Mouse (Mus musculus): ENCODE measurements around the gene Inhba.

The Inhba gene

DNA sequence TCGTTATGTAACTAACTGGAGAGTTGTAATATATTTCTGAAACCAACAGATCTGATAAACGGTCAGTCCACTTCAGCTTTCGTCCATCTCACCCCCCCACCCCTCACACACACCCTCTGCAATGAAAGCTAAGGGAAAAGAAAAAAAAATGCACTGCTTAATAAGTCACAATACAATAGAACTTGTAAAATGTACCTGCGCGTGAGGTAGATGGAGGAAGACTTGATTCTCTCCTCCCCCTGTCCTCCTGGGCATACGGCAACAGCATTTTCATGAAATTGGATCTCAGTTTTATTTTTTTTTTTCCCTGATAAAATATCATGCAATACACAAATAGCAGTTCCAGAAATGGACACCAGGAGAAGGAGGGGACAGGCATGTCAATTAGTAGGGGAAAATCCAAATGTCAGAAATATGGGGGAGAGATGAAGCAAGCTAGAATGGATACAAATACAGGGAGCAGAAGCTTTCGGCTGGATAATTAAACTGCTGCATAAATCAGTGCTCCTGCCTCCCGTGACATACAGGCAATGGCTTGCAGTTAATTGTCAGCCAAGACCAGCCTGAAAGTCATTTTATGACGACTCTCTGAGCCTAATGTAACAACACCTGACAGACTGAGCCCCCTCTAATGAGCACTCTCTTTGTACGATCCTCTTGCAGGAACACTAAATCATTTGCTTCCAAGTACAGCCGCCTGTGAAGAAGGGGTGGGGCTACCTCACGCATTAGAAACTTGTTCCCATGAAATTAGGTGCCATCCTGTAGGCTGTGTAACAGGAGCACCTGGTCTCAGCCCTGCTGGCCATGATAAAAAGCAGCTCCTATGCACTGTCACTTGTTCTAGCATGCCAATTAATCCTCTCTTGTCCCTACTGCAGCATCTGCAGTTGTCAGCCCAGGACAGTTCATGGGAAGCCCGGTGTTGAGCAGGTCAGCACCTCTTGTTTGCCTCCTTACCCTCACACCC is 11.7 kb downstream of the Inhba start:
- no peak for DNase-seq (ENCODE audit: low read depth, low spot score)

- no peak for DNase-seq (ENCODE audit: low read depth, low spot score)
Measured at GRCm38 (mm10) chr13:16030557-16031057, 19.0 kb downstream of the Inhba start.

DNA sequence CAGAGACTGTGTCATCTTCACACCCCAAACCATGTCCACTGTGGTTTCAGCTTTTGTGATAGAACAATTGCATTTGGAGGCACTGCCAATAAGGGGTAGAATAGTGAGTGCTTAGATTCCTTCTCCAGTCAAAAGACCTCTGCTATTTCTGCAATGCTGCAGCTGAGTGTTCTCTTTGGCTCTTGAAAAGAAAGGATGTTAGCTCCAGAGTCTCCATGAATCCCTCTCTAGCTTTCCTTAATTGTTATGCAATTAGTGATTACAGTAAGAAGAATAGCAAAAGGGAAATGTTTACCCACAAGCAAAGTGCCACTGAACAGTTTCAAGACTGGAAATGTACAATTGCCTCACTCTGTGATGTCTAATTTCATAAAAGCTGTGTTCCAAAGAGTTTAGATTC is 20.8 kb downstream of the Inhba start:
- DNase-seq (ENCODE audit: low read depth, low spot score), result no peak

DNA sequence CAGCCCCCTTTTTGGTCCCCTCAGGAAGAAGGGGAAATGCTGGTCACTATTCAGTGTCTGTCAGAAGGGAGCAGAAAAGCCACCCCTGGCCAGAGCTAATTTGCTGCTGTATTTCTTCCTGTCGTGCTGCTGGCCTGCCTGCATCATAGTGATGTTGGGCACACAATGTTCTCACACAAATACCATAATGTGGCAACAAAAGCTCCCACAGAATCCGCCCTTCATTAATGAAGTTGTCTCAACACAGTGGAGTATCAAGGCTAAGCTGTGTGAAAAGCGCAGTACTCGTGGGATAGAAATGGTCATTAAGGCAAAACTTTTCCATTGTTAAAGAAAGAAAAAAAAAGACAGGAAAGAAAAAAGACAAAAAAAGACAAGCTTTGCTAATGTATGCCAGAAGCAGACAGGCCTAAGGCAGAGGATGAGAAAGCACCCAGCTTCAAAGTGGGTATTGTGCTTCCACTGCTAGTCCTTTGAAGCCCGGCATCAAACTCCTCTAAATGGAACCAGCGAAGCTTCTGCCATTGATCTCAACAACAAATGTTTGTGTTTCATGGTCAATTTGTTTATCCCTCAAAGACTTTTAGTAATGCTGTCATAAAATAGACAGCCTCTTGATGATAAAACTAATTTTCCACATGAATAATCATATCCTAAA is 21.4 kb downstream of the Inhba start:
- DNase-seq (ENCODE audit: low read depth, low spot score), result no peak

DNA sequence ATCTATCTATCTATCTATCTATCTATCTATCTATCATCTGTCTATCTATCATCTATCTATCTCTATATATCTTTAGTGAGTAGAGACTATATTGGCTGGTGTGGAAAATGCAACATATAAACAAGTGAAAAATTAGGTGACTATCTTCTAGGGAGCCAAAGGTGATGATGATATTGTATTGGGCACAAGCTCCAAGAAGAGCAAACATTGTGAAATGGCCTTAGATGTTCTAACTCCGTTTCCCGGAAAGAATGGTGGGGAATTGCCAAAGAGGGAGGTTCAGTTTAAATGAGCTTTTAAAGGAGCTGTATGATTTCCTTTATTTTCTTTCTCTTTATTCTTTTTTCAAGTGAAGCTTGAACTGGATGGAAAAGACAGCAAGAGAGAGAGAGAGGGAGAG is 57.4 kb downstream of the Inhba start:
- DNase-seq (ENCODE audit: low read depth, low spot score), result no peak

GRCm38 (mm10) chr13:16077276-16077675 is 65.6 kb downstream of the Inhba start:
- DNase-seq (ENCODE audit: low read depth, low spot score), result no peak

DNA sequence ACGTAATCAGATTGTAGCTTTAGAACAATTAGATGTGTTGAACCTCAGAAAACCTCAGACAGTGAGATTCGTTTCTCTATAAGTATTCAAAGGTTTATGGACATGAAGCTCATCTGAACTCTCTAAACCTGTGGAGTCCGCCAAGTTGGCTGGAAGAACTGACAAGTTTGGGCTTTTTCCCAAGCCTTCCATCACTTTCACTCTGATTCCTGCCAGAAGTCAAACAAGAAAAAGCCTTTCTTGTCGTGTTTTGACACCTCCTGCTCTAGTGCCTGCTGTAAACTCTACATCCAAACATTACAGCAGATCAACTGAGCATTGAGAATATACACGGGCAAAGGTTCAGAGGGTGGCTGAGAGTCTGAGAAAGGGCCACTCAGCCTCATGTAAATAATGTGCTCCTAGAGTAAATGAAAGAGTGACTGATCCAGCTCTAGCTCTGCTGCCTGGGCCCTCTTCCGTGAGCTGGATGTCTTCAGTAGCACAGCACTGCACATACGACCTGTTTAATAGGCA is 66.6 kb downstream of the Inhba start:
- no peak for DNase-seq (ENCODE audit: low read depth, low spot score)

- no peak for DNase-seq (ENCODE audit: low read depth, low spot score)
Measured at GRCm38 (mm10) chr13:16080205-16080604, 68.6 kb downstream of the Inhba start.
